Mouse (Mus musculus) E14TG2a.4 (cell line): ENCODE results near the gene Shtn1.

Experiments
- H3K27me3 ChIP-seq: 2 replicates; pipeline ENCODE4 v1.6.1; 2014; ENCODE audit warnings: low read length, control low read depth; ENCODE audit not compliant: insufficient read depth
- H3K36me3 ChIP-seq: 2 replicates; pipeline ENCODE4 v1.6.1; 2014; ENCODE audit warnings: low read length, control low read depth; ENCODE audit not compliant: insufficient read depth
- H3K4me1 ChIP-seq: replicated peaks from 2 replicates; pipeline ENCODE4 v1.6.1; 2014; ENCODE audit warnings: low read depth, low read length, control low read depth
- H3K4me3 ChIP-seq: replicated peaks from 2 replicates; pipeline ENCODE4 v1.5.1; 2014; ENCODE audit warnings: mild to moderate bottlenecking, low read length
- H3K9me3 ChIP-seq: 2 replicates; pipeline ENCODE4 v1.6.1; 2014; ENCODE audit warnings: low read length, control low read depth
- CTCF ChIP-seq: conservative IDR thresholded peaks from 2 replicates; pipeline ENCODE4 v1.5.1; 2014; ENCODE audit warnings: low read length
- NANOG ChIP-seq: IDR thresholded peaks from 2 replicates; pipeline ENCODE4 v1.6.1; 2014; ENCODE audit warnings: borderline replicate concordance, low read length, mixed read lengths
- POU5F1 ChIP-seq: IDR thresholded peaks from 2 replicates; pipeline ENCODE4 v1.6.1; 2014; ENCODE audit warnings: low read length, borderline replicate concordance

Gene Shtn1

DNA sequence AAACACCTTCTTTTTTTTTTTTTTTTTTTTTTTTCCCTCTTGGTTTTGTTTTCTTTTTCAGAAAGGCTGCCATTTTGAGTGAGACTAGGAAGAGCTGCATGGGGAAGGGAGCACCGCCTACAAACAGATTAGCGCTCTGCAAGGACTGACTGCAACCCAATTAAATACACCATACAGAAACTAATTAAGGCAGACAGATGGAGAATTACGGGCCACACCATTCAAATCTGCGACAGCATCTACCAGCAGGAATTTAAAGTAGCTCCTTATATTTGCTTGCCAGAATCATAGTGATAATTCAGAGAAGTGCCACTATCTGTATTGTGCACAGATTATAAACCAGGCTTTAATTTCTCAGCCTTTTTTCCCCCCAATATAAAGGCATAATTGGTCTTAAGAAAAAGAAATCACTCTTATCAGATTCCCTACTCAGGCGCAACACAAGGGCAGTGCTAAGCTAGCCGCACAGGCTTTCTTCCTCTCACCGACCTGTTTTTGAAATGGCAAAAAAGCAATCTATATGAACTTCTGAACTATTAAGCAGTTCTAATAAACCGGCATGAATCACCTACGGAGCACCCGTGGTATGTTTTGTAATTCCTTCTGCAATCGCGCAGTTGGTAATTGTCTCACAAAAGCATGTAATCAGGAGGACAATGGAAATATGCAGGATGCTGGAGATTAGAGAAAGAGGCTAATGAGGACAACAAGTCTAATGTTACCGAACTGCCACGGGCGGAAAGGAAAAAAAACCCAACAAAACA, 69.1 kb downstream of the Shtn1 start:
- no peaks in the 10 kb centered on the region for H3K36me3 ChIP-seq
- no peak overlapping the region for H3K4me3 ChIP-seq
- H3K4me1 ChIP-seq: no peaks in the 10 kb centered on the region
- H3K27me3 ChIP-seq: no peaks in the 10 kb centered on the region
- H3K9me3 ChIP-seq: 0 out of 2 replicates have a peak, but pooled peaks cover 6% of the 10 kb centered on the region
- no peak for TF ChIP-seq POU5F1
- no peak for TF ChIP-seq NANOG
- TF ChIP-seq CTCF: no peak

DNA sequence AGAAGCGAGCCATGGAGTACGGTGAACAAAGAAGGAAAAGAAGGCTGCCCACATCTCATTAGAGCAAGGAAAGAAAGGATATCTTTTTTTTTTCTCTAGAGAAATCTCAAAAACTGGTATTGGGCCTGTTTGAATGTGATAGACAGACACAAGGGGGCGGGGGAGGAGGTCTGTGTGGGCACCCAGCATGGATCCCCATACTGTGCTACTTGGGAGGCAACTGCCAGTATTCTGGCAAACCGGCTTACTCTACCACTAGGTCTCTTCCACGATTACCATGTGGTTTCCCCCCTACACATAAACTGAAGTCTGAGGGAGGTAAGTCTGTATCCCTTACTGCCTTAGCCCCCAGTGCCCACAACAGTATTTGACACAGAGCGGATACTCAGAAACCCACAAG, 73.1 kb downstream of the Shtn1 start:
- Histone ChIP-seq H3K27me3 (no peaks in the 10 kb centered on the region), H3K36me3 (no peaks in the 10 kb centered on the region), H3K4me3 (no peak overlapping the region), H3K9me3 (0 out of 2 replicates have a peak, but pooled peaks cover 6% of the 10 kb centered on the region), H3K4me1 (peaks cover 16% of the 10 kb centered on the region)
- TF ChIP-seq NANOG (no peak), CTCF (no peak), POU5F1 (no peak)

DNA sequence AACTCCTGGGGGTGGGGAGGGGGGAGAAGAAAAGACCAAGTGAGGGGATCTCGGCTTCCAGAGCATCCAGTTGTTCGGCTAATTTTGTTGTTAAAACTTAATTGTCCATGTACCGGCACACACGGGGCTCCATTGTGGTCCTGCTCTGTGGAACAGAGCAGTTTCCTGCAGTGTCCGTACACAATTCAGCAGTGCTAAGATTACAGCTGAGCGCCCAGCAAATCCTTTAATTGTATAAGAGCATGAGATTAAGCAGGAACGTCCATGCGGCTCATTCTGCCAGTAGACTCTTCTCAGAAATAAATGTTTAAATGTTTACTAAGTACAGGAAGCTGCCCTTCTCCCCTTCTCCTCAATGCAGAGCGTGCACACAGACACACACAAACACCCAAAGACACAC, 94.3 kb downstream of the Shtn1 start:
- no peak for TF ChIP-seq CTCF
- TF ChIP-seq NANOG: peak; percentile 58; the same call in 1 of the 2 replicates
- Histone ChIP-seq H3K4me3 (no peak overlapping the region), H3K4me1 (peaks cover 64% of the 10 kb centered on the region), H3K27me3 (peaks cover 10% of the 10 kb centered on the region), H3K9me3 (0 out of 2 replicates have a peak, but pooled peaks cover 3% of the 10 kb centered on the region), H3K36me3 (no peaks in the 10 kb centered on the region)

DNA sequence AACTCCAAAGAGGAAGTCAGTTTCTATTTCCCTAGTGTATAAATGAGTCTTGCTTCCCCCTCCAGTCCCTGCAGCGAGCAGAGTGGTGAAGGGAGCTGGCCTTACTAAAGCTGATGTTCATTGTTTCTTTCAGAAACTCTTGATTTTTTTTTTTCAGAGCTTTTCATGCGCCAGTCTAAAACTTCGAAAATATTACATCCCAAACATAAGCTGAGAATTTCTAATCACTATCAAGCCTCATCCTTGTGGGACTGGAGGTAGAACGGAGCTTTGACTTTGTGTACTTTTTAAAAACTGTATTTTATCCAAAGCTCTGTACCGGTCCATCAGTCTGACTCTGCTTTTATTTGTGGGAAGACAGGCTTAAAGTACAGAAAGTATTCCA, 95.9 kb downstream of the Shtn1 start:
- TF ChIP-seq CTCF: no peak
- TF ChIP-seq POU5F1: no peak
- TF ChIP-seq NANOG: no peak
- H3K36me3 ChIP-seq: no peaks in the 10 kb centered on the region
- no peak overlapping the region for H3K4me3 ChIP-seq
- peaks cover 64% of the 10 kb centered on the region for H3K4me1 ChIP-seq
- H3K27me3 ChIP-seq: peaks cover 20% of the 10 kb centered on the region
- H3K9me3 ChIP-seq: 0 out of 2 replicates have a peak, but pooled peaks cover 3% of the 10 kb centered on the region

GRCm38 (mm10) chr19:58979436-58980055, 96.4 kb downstream of the Shtn1 start:
- H3K27me3 ChIP-seq: peaks cover 20% of the 10 kb centered on the region

DNA sequence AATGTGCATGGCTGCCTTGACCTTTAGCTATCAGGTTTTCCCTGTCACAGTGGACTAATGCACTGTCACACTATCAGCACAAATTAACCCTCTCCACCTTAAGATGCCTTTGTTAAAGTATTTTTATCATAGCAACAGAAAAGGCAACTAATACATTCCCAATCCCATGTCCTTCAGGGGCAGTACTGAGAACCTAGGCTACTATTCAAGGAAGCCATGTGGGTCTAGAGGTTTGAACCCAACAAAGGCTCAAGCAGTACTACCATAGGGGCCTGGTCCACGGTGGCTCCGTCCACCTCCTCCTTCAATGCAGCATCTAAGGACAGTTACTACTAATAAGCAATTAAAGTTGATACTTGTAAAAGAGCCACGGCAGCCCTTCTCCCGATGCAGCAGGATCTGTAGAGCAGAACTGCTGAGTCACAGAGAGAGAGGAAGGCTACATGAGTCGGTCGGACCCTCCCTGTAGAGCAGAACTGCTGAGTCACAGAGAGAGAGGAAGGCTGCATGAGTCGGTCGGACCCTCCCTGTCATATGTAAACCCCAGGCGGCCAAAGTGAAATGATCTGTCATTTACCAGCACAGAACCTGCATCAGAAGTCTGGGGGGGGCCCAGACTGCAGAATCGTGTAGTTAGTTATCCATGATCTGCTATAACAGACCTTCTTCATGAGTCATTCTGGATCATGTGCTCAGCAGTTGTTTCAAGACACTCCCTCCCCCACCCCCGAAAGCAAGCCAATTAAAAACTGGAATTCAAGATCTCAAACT, 97.3 kb downstream of the Shtn1 start:
- H3K27me3 ChIP-seq: peaks cover 20% of the 10 kb centered on the region
- peaks cover 64% of the 10 kb centered on the region for H3K4me1 ChIP-seq
- H3K4me3 ChIP-seq: no peak overlapping the region
- H3K36me3 ChIP-seq: no peaks in the 10 kb centered on the region
- TF ChIP-seq CTCF (no peak), POU5F1 (no peak), NANOG (no peak)
- 0 out of 2 replicates have a peak, but pooled peaks cover 3% of the 10 kb centered on the region for H3K9me3 ChIP-seq

More at GRCm38 (mm10) chr19:58979436-58980055, 96.4 kb downstream of the Shtn1 start:
- Histone ChIP-seq H3K4me1 (peaks cover 64% of the 10 kb centered on the region), H3K4me3 (no peak overlapping the region), H3K9me3 (0 out of 2 replicates have a peak, but pooled peaks cover 3% of the 10 kb centered on the region), H3K36me3 (no peaks in the 10 kb centered on the region)
- no peak for TF ChIP-seq NANOG
- no peak for TF ChIP-seq POU5F1
- no peak for TF ChIP-seq CTCF

- no peak for TF ChIP-seq POU5F1
- H3K4me3 ChIP-seq: no peak overlapping the region
- 0 out of 2 replicates have a peak, but pooled peaks cover 3% of the 10 kb centered on the region for H3K9me3 ChIP-seq
- peaks cover 45% of the 10 kb centered on the region for H3K4me1 ChIP-seq
- no peaks in the 10 kb centered on the region for H3K36me3 ChIP-seq
- peaks cover 40% of the 10 kb centered on the region for H3K27me3 ChIP-seq
Measured at GRCm38 (mm10) chr19:58975216-58975863, 100.6 kb downstream of the Shtn1 start.

DNA sequence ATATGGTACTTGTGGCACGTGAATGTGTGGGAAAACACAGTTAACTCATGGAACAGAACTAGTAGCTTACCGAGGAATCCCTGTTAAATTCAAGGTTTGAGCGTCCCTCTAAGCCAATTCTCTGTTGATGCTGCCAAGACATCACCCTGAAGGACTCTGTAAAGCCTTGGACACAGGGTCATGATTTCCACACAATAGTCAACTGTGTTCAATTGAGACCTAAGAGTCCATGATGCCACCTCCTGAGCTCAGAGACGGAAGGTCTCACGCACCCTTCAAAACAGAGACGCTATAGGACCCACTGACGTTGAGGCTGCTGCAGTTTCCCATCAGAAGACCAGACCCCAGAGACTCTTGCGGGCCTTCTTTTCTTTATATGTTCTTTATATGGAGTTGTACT, 101.8 kb downstream of the Shtn1 start:
- Histone ChIP-seq H3K4me3 (no peak overlapping the region), H3K9me3 (0 out of 2 replicates have a peak, but pooled peaks cover 3% of the 10 kb centered on the region), H3K4me1 (peaks cover 45% of the 10 kb centered on the region), H3K27me3 (peaks cover 40% of the 10 kb centered on the region), H3K36me3 (no peaks in the 10 kb centered on the region)
- TF ChIP-seq NANOG (no peak), CTCF (no peak), POU5F1 (no peak)
